Mouse (Mus musculus): ENCODE results near the gene Il1r2.

Il1r2 gene

GRCm38 (mm10) chr1:40073779-40074178 is at the start of gene Il1r2:
Gene Il1r2, plus strand, starts transcription at chr1:40074079.
- no peak for DNase-seq (ENCODE audit: low spot score)

DNA sequence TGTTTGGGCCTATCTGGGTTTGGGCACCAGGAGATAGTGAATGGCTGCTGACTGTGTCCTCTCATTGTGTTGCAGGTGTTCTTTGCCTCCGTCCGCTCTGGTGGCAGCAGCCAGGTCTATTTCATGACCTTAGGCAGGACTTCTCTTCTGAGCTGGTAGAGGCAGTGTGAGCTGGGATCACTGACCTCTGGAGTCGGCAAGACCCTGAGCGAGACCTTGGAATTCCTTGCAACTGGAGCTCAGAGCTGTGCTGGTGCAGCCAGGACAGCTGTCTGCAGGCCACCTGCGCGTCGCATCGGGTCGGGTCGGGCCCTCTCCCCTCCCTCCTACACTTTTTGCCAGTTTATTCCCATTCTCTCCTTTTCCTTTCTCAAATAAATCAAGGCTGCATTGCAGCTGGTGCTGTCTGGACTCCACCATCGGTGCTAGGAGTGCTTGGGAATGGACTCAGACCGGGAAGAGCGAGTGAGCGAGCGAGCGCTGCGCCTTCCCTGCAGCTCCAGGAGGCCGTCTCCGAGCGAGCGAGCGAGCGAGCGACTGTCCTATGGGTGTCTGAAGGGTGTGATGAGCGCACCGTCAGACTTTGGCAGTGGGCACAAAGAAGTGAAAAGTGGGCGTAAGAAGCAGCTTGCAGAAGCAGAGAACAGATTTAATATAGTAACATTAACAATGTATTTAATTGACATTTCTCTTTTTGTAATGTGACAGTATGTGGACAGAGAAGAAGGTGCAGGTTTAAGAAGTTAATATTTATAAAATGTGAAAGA is 49.1 kb upstream of the Il1r2 start:
- DNase-seq (ENCODE audit: low spot score) = no peak

DNA sequence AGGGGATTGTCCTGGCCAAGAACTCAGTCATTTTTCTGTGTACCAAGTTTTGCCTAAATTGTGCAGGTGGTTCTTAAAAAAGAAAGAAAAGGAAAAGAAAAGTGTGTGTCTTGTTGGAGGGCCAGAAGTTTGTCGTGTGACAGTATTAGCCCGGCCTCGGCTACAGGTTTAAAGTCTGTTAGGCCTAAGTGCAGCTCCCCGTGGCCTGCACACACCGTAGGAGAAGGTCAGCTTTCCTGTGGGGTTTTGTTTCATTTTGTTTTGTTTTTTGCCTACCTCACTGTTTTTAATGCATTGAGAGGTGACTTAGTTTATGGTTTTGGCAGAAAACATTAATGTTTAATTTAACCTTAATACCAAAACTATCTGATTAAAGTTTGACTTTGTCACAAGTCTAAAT is 48.5 kb upstream of the Il1r2 start:
- DNase-seq (ENCODE audit: low spot score) = no peak

GRCm38 (mm10) chr1:40027116-40027620 is 46.7 kb upstream of the Il1r2 start:
- DNase-seq (ENCODE audit: low spot score) = no peak

GRCm38 (mm10) chr1:40028207-40028998 is 45.5 kb upstream of the Il1r2 start:
- DNase-seq (ENCODE audit: low spot score) = no peak

- DNase-seq (ENCODE audit: low spot score) = no peak
Observed at GRCm38 (mm10) chr1:40029597-40029996, 44.3 kb upstream of the Il1r2 start.

DNA sequence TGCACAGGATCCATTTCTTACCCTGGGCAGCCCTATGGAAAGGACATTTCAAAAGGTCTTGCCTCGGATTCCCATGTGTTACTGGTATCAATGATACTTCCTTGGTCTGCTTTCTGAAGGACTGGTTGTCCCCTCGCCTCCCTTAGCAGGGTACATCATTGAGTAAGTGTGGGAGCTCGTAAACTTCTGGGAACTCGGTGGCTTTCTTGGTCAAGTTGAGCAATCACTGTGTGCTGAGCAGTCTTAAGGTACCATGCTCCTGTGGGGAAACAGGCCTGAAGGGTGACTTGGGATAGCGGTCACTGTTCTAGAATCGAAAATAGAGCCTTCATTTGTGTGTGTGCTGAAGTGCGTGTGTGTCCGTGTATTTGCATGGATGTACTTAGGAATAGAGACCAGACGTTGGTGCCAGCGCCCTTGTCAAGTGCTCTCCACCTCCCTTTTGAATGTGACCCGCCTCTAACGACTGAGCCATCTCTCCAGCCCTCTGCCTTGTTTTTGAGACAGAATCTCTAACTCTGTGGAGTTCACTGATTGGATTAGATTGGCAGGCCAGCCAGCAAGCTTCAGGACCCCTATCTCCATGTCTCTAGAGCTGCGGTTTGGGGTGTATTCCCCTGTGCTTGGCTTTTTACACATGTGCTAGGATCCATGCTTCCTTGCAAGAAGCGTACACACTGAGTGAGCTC is 43.4 kb upstream of the Il1r2 start:
- no peak for DNase-seq (ENCODE audit: low spot score)

DNA sequence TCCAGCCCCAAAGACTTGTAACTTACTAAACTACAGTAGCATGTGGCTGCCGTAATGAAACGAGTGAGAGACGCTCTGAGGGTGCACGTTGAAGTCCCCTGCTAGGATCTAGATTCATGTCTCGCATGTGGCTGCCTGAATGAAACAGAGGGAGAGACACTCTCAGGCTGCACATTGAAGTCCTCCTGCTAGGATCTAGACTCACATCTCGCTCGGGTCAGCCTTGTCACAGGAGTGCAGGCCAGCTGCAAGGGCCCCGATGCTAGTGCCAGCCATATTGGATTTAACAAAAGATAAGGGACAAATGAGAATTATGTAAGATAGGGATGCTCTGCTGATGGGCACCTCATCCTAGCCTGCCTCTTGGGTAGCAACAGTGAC is 42.9 kb upstream of the Il1r2 start:
- no peak for DNase-seq (ENCODE audit: low spot score)

GRCm38 (mm10) chr1:40031626-40032025 is 42.3 kb upstream of the Il1r2 start:
- DNase-seq (ENCODE audit: low spot score) = no peak

DNA sequence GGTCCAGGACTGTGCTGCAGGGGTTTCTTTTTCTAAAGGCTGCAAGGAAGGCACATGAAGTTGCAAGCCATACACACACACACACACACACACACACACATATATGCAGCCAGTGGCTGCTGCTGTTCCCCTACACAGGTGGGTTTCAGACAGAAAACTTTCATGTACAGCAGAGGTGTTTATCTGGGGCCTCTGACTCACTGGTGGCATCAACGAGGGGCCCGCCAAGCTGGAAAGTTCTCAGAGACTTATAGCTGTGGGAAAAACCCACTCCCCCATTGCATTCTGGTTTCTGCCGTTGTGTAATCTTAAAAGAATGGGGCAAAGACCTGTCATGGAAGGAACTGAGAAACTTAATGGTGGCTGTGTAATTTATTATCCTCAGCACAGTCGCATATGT is 40.6 kb upstream of the Il1r2 start:
- no peak for DNase-seq (ENCODE audit: low spot score)

DNA sequence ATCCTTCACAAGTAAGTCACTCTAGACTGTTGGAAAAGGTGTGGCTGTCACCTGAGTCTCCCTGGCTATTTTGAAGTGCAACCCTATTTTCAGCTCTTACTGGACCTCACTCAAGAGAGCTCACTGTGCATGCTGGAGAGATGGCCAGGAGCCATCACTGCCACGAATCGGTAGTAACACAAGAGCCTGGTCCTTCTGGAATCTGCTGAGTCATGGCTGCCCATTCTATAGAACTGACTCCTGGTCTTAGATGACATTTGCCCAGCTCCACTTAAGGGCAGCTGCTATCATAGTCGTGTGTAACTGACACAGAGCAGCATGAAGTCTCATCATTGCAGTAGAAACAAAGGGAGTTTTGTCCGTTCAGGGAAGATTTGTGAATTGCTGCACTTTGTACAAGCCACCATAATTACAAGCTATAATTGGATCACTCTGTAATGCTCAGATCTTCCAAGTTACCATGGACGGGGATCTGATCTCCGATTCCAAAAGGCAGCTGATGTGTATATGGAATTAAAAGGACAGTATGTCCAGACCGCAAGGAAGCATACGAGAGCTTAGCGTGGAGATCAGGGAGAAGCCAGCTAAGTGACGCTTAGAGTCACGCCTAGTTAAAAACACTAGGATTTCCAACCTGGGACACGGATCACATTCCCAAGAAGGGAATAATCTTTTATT is 40.0 kb upstream of the Il1r2 start:
- no peak for DNase-seq (ENCODE audit: low spot score)

GRCm38 (mm10) chr1:40037831-40038230 is 36.0 kb upstream of the Il1r2 start:
- no peak for DNase-seq (ENCODE audit: low spot score)

DNA sequence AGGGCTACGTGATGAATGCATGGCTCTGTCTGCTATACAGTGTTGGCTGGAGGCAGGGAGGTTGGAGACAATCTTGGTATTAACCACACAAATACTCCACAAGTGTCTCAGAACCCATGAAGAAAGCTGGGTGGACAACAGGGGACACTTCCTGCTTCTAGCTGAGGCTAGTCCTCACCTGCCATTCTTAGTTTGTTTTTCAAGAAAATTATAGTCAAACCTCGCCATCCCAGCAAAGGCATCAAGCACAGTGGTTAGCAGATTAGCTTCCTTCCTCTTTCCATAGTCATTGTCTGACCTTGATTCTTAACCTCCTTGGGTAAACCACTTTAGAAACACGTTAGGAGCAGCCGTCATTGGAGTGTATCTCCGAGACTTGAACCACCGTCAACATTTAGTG is 28.2 kb upstream of the Il1r2 start:
- DNase-seq (ENCODE audit: low spot score) = no peak

- DNase-seq (ENCODE audit: low spot score) = no peak
Observed at GRCm38 (mm10) chr1:40046600-40046999, 27.3 kb upstream of the Il1r2 start.

DNA sequence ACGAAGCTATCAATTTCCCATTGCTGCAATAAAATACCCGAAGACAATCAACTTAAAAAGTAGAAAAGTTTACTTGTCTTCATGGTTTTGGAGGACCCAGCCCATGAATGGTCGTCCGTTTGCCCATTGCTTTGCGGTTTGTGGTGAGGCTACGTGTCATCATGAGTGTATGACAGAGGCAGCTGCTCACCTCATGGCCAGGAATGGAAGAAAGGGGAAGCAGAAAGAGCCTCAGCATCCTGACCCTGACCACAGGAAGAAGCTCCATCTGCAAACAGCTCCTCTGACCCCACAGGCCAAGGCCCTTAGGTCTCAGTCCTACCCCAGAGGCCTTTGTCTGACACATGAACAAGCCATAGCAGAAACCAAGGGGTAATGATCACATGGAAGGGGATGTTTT is 22.7 kb upstream of the Il1r2 start:
- no peak for DNase-seq (ENCODE audit: low spot score)

GRCm38 (mm10) chr1:40052156-40052555 is 21.7 kb upstream of the Il1r2 start:
- DNase-seq (ENCODE audit: low spot score) = no peak

- DNase-seq (ENCODE audit: low spot score) = no peak
Observed at GRCm38 (mm10) chr1:40053071-40053470, 20.8 kb upstream of the Il1r2 start.

GRCm38 (mm10) chr1:40055051-40055450 is 18.8 kb upstream of the Il1r2 start:
- DNase-seq (ENCODE audit: low spot score) = no peak

- DNase-seq (ENCODE audit: low spot score) = no peak
Observed at GRCm38 (mm10) chr1:40055963-40056362, 17.9 kb upstream of the Il1r2 start.

GRCm38 (mm10) chr1:40057351-40057750 is 16.5 kb upstream of the Il1r2 start:
- DNase-seq (ENCODE audit: low spot score) = no peak

- no peak for DNase-seq (ENCODE audit: low spot score)
Observed at GRCm38 (mm10) chr1:40058013-40058412, 15.9 kb upstream of the Il1r2 start.

GRCm38 (mm10) chr1:40059122-40059774 is 14.6 kb upstream of the Il1r2 start:
- DNase-seq (ENCODE audit: low spot score) = no peak

All from ovary, adult 18-20 months (tissue).